ENCODE assay signal across 8 mouse cellular contexts in genomic region chr6:8509551-8509950, GRCm38 (mm10). TPM values are rescaled to one million over a fixed set of nuclear protein-coding genes. Genes with fewer than 3 reads are reported as not detected.
A peak's percentile ranks its signal among the peaks of the same experiment; 100 is the strongest.
DNase-seq lines count a peak whose midpoint lies in the region; ATAC-seq and TF ChIP-seq lines count a peak whose summit lies in the region.

Gene Glcci1 (plus strand): TSS chr6:8509600.

- peak within 1 kb of the TSS; percentile 63 for H3K4me2 ChIP-seq in forebrain, postnatal 0 days (ENCODE audit: low read depth)
- peak within 1 kb of the TSS; percentile 68 for H3K4me2 ChIP-seq in limb, embryonic 11.5 days (ENCODE audit: low read depth, severe bottlenecking)

- H3K36me3 ChIP-seq in forebrain, postnatal 0 days (ENCODE audit: insufficient read depth) = no peaks in the 10 kb centered on the region
- H3K36me3 ChIP-seq in limb, embryonic 11.5 days (ENCODE audit: control insufficient read depth, insufficient read depth, low read length) = no peaks in the 10 kb centered on the region
- no peaks in the 10 kb centered on the region for H3K36me3 ChIP-seq in midbrain, embryonic 10.5 days

- peak; percentile 83 for ATAC-seq in forebrain, postnatal 0 days
- peak; percentile 84 for ATAC-seq in limb, embryonic 11.5 days (ENCODE audit: insufficient number of reproducible peaks, low FRiP score, low TSS enrichment, low read depth)

- peak within 1 kb of the TSS; percentile 88 for H3K4me3 ChIP-seq in bone marrow macrophage, adult 2 months (ENCODE audit: insufficient read depth, low read length)
- H3K4me3 ChIP-seq in forebrain, postnatal 0 days (ENCODE audit: low read depth, low read length) = peak within 1 kb of the TSS; percentile 84
- peak within 1 kb of the TSS; percentile 83 for H3K4me3 ChIP-seq in limb, embryonic 11.5 days (ENCODE audit: low read depth, low read length)
- peak within 1 kb of the TSS; percentile 94 for H3K4me3 ChIP-seq in midbrain, embryonic 10.5 days

- H3K4me1 ChIP-seq in bone marrow macrophage, adult 2 months (ENCODE audit: control insufficient read depth, insufficient read depth, low read length) = peaks cover 4% of the 10 kb centered on the region
- H3K4me1 ChIP-seq in forebrain, postnatal 0 days (ENCODE audit: insufficient read depth) = peaks cover 18% of the 10 kb centered on the region
- peaks cover 7% of the 10 kb centered on the region; the same call in 1 of the 2 replicates for H3K4me1 ChIP-seq in limb, embryonic 11.5 days (ENCODE audit: control insufficient read depth, insufficient read depth, low read length)
- peaks cover 40% of the 10 kb centered on the region for H3K4me1 ChIP-seq in midbrain, embryonic 10.5 days

- H3K9ac ChIP-seq in forebrain, postnatal 0 days = peak within 1 kb of the TSS; percentile 92
- H3K9ac ChIP-seq in limb, embryonic 11.5 days (ENCODE audit: low read length) = peak within 1 kb of the TSS; percentile 98

- TF ChIP-seq CTCF in bone marrow macrophage, adult 2 months (IDR thresholded peaks at IDR 0.05; ENCODE audit: low read depth, low read length) = no peak
- no peak for TF ChIP-seq CTCF in forebrain, postnatal 0 days (IDR thresholded peaks at IDR 0.05; ENCODE audit: low read depth)

- WGBS in forebrain, postnatal 0 days = 4% methylated on average over 30 of the region's 69 CpGs
- 2% methylated on average over 24 of the region's 69 CpGs for WGBS in limb, embryonic 11.5 days
- under 1% methylated on average over 34 of the region's 69 CpGs for WGBS in midbrain, embryonic 10.5 days

- TF ChIP-seq POLR2A in bone marrow macrophage, adult 2 months (IDR thresholded peaks at IDR 0.05; ENCODE audit: borderline replicate concordance, low read depth, low read length) = no peak

- H3K27me3 ChIP-seq in forebrain, postnatal 0 days (ENCODE audit: insufficient read depth, low read length) = no peaks in the 10 kb centered on the region
- H3K27me3 ChIP-seq in limb, embryonic 11.5 days (ENCODE audit: control insufficient read depth, insufficient read depth, low read length) = no peaks in the 10 kb centered on the region
- no peaks in the 10 kb centered on the region for H3K27me3 ChIP-seq in midbrain, embryonic 10.5 days (ENCODE audit: low read depth, poor library complexity, severe bottlenecking)

- peak within 1 kb of the TSS; percentile 73 for H3K27ac ChIP-seq in bone marrow macrophage, adult 2 months (ENCODE audit: insufficient read depth, low read depth, low read length)
- peak within 1 kb of the TSS; percentile 99 for H3K27ac ChIP-seq in forebrain, postnatal 0 days (ENCODE audit: low read depth, low read length)
- H3K27ac ChIP-seq in limb, embryonic 11.5 days (replicated peaks; ENCODE audit: low read depth, low read length) = peak within 1 kb of the TSS; percentile 97
- peak within 1 kb of the TSS; percentile 98 for H3K27ac ChIP-seq in midbrain, embryonic 10.5 days (replicated peaks)

- DNase-seq in cerebellum, postnatal 14 days = peak; percentile 83 to 89
- DNase-seq in cerebellum, adult 9-10 months = no peak
- DNase-seq in forebrain, postnatal 0 days = peak; percentile 86
- DNase-seq in induced T-regulatory cell, adult 2 months (ENCODE audit: low read depth) = peak; percentile 87
- peak; percentile 78 for DNase-seq in limb, embryonic 11.5 days (ENCODE audit: low spot score)
- DNase-seq in midbrain, embryonic 10.5 days (ENCODE audit: low spot score) = no peak
- DNase-seq in skeletal muscle tissue, adult 2 months (ENCODE audit: low read depth, low spot score) = peak; percentile 46

- H3K9me3 ChIP-seq in forebrain, postnatal 0 days (ENCODE audit: low read length) = no peaks in the 10 kb centered on the region
- no peaks in the 10 kb centered on the region for H3K9me3 ChIP-seq in limb, embryonic 11.5 days (ENCODE audit: control insufficient read depth, low read length)
- H3K9me3 ChIP-seq in midbrain, embryonic 10.5 days (replicated peaks) = no peaks in the 10 kb centered on the region

RNA-seq across cellular contexts. Expression of gene Glcci1, which starts in this region (rescaled TPM):
- 3.4 and 4.7 TPM in 2 replicates for polyA plus RNA-seq in bone marrow macrophage, adult 2 months (2012; ENCODE audit: insufficient read depth, insufficient read length, missing spikeins)
- 26.4 and 41.7 TPM in 2 replicates for total RNA-seq in forebrain, postnatal 0 days (2014; rRNA removed)
- 8.9 and 9.9 TPM in 2 replicates for polyA plus RNA-seq in forebrain, postnatal 0 days (2015; fragmentation: Nextera tagmentation; extraction: Ambion mirVana)
- polyA plus RNA-seq in limb, embryonic 11.5 days (2014; fragmentation: Nextera tagmentation; extraction: Ambion mirVana) = 24.4 and 29.3 TPM in 2 replicates
- 6.2 and 8.8 TPM in 2 replicates for polyA plus RNA-seq in midbrain, embryonic 10.5 days (2016; fragmentation: Nextera tagmentation; extraction: Ambion mirVana)

Comparison
In these comparisons a context has a peak if more than half of its experiments do, and no peak if none do; other contexts are left out.
1. DNase-seq: peak in cerebellum, postnatal 14 days (2 of 2), forebrain, postnatal 0 days (single experiment), induced T-regulatory cell, adult 2 months (single experiment), limb, embryonic 11.5 days (single experiment) and skeletal muscle tissue, adult 2 months (single experiment); none in cerebellum, adult 9-10 months (single experiment) and midbrain, embryonic 10.5 days (single experiment).
2. Peak in every context shown above with its lines, with median percentiles within 50 percentile points of each other: H3K27ac ChIP-seq and H3K4me3 ChIP-seq.